ENCODE assay signal across 12 mouse cellular contexts in genomic region chr3:79936730-79937447, GRCm38 (mm10). TPM values are rescaled to one million over a fixed set of nuclear protein-coding genes. Genes with fewer than 3 reads are reported as not detected.
A peak's percentile ranks its signal among the peaks of the same experiment; 100 is the strongest.
DNase-seq lines count a peak whose midpoint lies in the region; ATAC-seq and TF ChIP-seq lines count a peak whose summit lies in the region.
"Had no signal": no experiment of that assay in that cellular context is flagged by ENCODE, and none has a peak within 500 bp of the region (broad histone marks: within the 10 kb centered on the region; RNA-seq: fewer than 3 reads in every experiment).

No protein-coding gene starts in this region.

- no peak overlapping the region for H3ac ChIP-seq in myocyte (ENCODE audit: control insufficient read depth, insufficient read length)

- TF ChIP-seq POLR2A in kidney, adult 2 months (IDR thresholded peaks at IDR 0.05; ENCODE audit: low read depth, low read length), result no peak
- no peak; the same call in 1 of the 2 replicates for TF ChIP-seq POLR2A in embryonic fibroblast, embryonic 13.5 days (IDR thresholded peaks at IDR 0.05; ENCODE audit: low read depth, low read length)
- TF ChIP-seq POLR2A in myocyte (IDR thresholded peaks at IDR 0.05; ENCODE audit: insufficient read length, low read depth), result no peak

- no peaks in the 10 kb centered on the region for H3K4me1 ChIP-seq in kidney, adult 2 months (ENCODE audit: control insufficient read depth, insufficient read depth, low read length)
- H3K4me1 ChIP-seq in embryonic fibroblast, embryonic 13.5 days (ENCODE audit: control insufficient read depth, insufficient read depth, low read length), result peaks cover 13% of the 10 kb centered on the region
- no peaks in the 10 kb centered on the region for H3K4me1 ChIP-seq in forebrain, embryonic 15.5 days

- H3K27ac ChIP-seq in kidney, adult 2 months (ENCODE audit: insufficient read depth, low read depth, low read length), result peak overlapping the region; percentile 35; the same call in 1 of the 2 replicates
- H3K27ac ChIP-seq in embryonic fibroblast, embryonic 13.5 days (ENCODE audit: insufficient read depth, low read length), result peak overlapping the region; percentile 99
- no peak overlapping the region for H3K27ac ChIP-seq in forebrain, embryonic 15.5 days (replicated peaks)
- H3K27ac ChIP-seq: kidney, postnatal 0 days had no signal

- 93% methylated on average over 3 of the region's 3 CpGs for WGBS in kidney, adult 2 months
- 95% methylated on average over 3 of the region's 3 CpGs for WGBS in forebrain, embryonic 15.5 days

- peak overlapping the region; percentile 62 for H3K4me2 ChIP-seq in myocyte (ENCODE audit: low read depth)
- H3K4me2 ChIP-seq in forebrain, embryonic 15.5 days (replicated peaks), result no peak overlapping the region

- no peak overlapping the region for H3K4me3 ChIP-seq in kidney, adult 2 months (ENCODE audit: insufficient read depth, low read depth, low read length)
- H3K4me3 ChIP-seq in embryonic fibroblast, embryonic 13.5 days (ENCODE audit: insufficient read depth, low read length), result no peak overlapping the region
- no peak overlapping the region for H3K4me3 ChIP-seq in myocyte
- H3K4me3 ChIP-seq in forebrain, embryonic 15.5 days, result no peak overlapping the region

- H3K36me3 ChIP-seq in kidney, adult 2 months (ENCODE audit: control insufficient read depth, insufficient read depth, low read length), result no peaks in the 10 kb centered on the region
- H3K36me3 ChIP-seq in myocyte (ENCODE audit: control insufficient read depth, insufficient read depth), result no peaks in the 10 kb centered on the region
- H3K36me3 ChIP-seq in forebrain, embryonic 15.5 days, result no peaks in the 10 kb centered on the region

- no peaks in the 10 kb centered on the region for H3K79me2 ChIP-seq in myocyte (ENCODE audit: control insufficient read depth, insufficient read depth)

- H3K9ac ChIP-seq in forebrain, embryonic 15.5 days (replicated peaks), result no peak overlapping the region
- H3K9ac ChIP-seq: liver, postnatal 0 days had no signal

- no peak for ATAC-seq in forebrain, embryonic 15.5 days (replicated peaks)
- ATAC-seq: forebrain, embryonic 14.5 days; liver, postnatal 0 days; Patski had no signal

- H3K9me3 ChIP-seq in forebrain, embryonic 15.5 days, result no peaks in the 10 kb centered on the region

- H3K27me3 ChIP-seq in kidney, adult 2 months (replicated peaks; ENCODE audit: control insufficient read depth, insufficient read depth, low read length), result no peaks in the 10 kb centered on the region
- H3K27me3 ChIP-seq in myocyte (ENCODE audit: control insufficient read depth, insufficient read depth, insufficient read length), result no peaks in the 10 kb centered on the region
- no peaks in the 10 kb centered on the region for H3K27me3 ChIP-seq in forebrain, embryonic 15.5 days
- H3K27me3 ChIP-seq: Patski had no signal

- no peak for TF ChIP-seq CTCF in kidney, adult 2 months (conservative IDR thresholded peaks at IDR 0.05; ENCODE audit: insufficient read depth, insufficient read length, low read depth, low read length)
- no peak for TF ChIP-seq CTCF in embryonic fibroblast, embryonic 13.5 days (IDR thresholded peaks at IDR 0.05; ENCODE audit: borderline replicate concordance, insufficient read depth, low read length)

- DNase-seq in kidney, adult 2 months, result no peak
- no peak for DNase-seq in kidney, adult 8-10 months
- DNase-seq in brain, adult 2 months (ENCODE audit: low read depth, low spot score), result peak; percentile 75
- DNase-seq in lung, postnatal 36 days, result no peak
- DNase-seq: cerebellum, adult 9-10 months; liver, postnatal 0 days had no signal

TF ChIP-seq in myocyte, 11 proteins besides CTCF, POLR2A, EP300 and RAD21:
- no peak for TF ChIP-seq REST (IDR thresholded peaks at IDR 0.05; ENCODE audit: insufficient read depth, insufficient read length)
- no peak for TF ChIP-seq MYOD1 (IDR thresholded peaks at IDR 0.05; ENCODE audit: control insufficient read depth in 1 of 3, insufficient read length in 2 of 3, low read depth in 2 of 3)
- no peak for TF ChIP-seq MYOG (IDR thresholded peaks at IDR 0.05; ENCODE audit: control insufficient read depth in 1 of 3, insufficient read depth in 1 of 3, insufficient read length in 2 of 3, low read depth in 2 of 3)
- TF ChIP-seq CEBPB (IDR thresholded peaks at IDR 0.05; ENCODE audit: insufficient read depth, poor library complexity, severe bottlenecking), result no peak
- no peak for TF ChIP-seq USF1 (IDR thresholded peaks at IDR 0.05; ENCODE audit: low read depth)
- TF ChIP-seq TCF12 (IDR thresholded peaks at IDR 0.05; ENCODE audit: insufficient read depth, poor library complexity, severe bottlenecking), result no peak
- no peak for TF ChIP-seq TCF3 (IDR thresholded peaks at IDR 0.05; ENCODE audit: insufficient read length, low read depth)
- no peak for TF ChIP-seq MAX (IDR thresholded peaks at IDR 0.05; ENCODE audit: low read depth)
- no peak for TF ChIP-seq SRF (IDR thresholded peaks at IDR 0.05; ENCODE audit: control insufficient read depth, insufficient read length, low read depth)
- no peak for TF ChIP-seq POLR2AphosphoS2 (IDR thresholded peaks at IDR 0.05; ENCODE audit: insufficient read length, low read depth)
- no peak for TF ChIP-seq E2F4 (IDR thresholded peaks at IDR 0.05; ENCODE audit: insufficient read depth)
TF ChIP-seq in myocyte: peak in this region for 0.

RNA-seq across cellular contexts. Expression of gene Fam198b, which starts 52.6 kb away (rescaled TPM):
- 2.1 and 2.4 TPM in 2 replicates for polyA plus RNA-seq in kidney, adult 2 months (2012; rRNA removed)
- 188 and 357 TPM in 2 replicates for polyA plus RNA-seq in embryonic fibroblast, embryonic 13.5 days (2011; ENCODE audit: insufficient read length, low read depth, missing spikeins)
- 1.8 TPM for polyA plus RNA-seq in myocyte (2012; fragmentation: generic; extraction: Trizol)
- polyA plus RNA-seq in forebrain, embryonic 15.5 days (2015; fragmentation: Nextera tagmentation; extraction: Ambion mirVana), result 0.88 and 2.4 TPM in 2 replicates

Comparison
In these comparisons a context has a peak if more than half of its experiments do, and no peak if none do; other contexts are left out.
1. RNA of gene Fam198b, which starts 52.6 kb away (polyA plus RNA-seq): 188 to 357 TPM in embryonic fibroblast, embryonic 13.5 days; 2.1 to 2.4 TPM in kidney, adult 2 months, 0.88 to 2.4 TPM in forebrain, embryonic 15.5 days and 1.8 TPM in myocyte (single experiment); every median in the first group is over 10 times any median in the second.